Mouse (Mus musculus): ENCODE results near the gene Cdk16.

DNA sequence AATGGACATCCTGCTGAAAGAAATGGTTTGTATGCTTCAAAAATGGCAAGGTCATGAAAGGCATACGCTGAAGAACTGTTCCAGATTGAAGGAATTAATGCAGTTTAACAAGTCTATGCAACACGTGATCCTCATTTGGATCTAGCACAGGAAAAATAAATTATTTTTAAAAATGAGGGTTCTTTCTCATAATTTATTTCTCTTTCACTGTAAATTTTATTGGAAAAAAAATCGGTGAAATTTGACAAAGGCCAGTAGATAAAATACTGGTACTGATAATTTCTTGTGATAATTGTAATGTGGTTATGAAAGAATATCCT, 17.3 kb downstream of the Cdk16 start:
- TF ChIP-seq CTCF (IDR thresholded peaks at IDR 0.05; ENCODE audit: low read depth, low read length) (no peak), POLR2A (IDR thresholded peaks at IDR 0.05; ENCODE audit: insufficient read depth, low read length) (no peak)

Measured in ES-Bruce4 (cell line).